ENCODE assay signal across 11 mouse cellular contexts in genomic region chr17:25825311-25825710, GRCm38 (mm10). TPM values are rescaled to one million over a fixed set of nuclear protein-coding genes. Genes with fewer than 3 reads are reported as not detected.
DNase-seq lines count a peak whose midpoint lies in the region; ATAC-seq and TF ChIP-seq lines count a peak whose summit lies in the region.
"Had no signal": no experiment of that assay in that cellular context is flagged by ENCODE, and none has a peak within 500 bp of the region (broad histone marks: within the 10 kb centered on the region; RNA-seq: fewer than 3 reads in every experiment).

No protein-coding gene starts in this region.

- TF ChIP-seq CTCF in hindbrain, postnatal 0 days (IDR thresholded peaks at IDR 0.05; ENCODE audit: low read depth): no peak
- TF ChIP-seq CTCF in CH12.LX (conservative IDR thresholded peaks at IDR 0.05 in 1 of 2, IDR thresholded peaks at IDR 0.05 in 1 of 2; ENCODE audit: low read depth in 2 of 2, low read length in 2 of 2) (no peak), G1E (IDR thresholded peaks at IDR 0.05; ENCODE audit: low read depth, low read length) (no peak)

- dilution Hi-C loops in CH12.LX (cut with MboI; ENCODE audit: extremely low pct_ligation_motif_present, extremely low pct_unique_long_range_greater_than_20kb, low sequenced_read_pairs): no loop called here

- 89% methylated on average over 6 of the region's 6 CpGs for WGBS in hindbrain, embryonic 12.5 days
- WGBS in hindbrain, postnatal 0 days: 88% methylated on average over 6 of the region's 6 CpGs
- WGBS in limb, embryonic 13.5 days: 88% methylated on average over 6 of the region's 6 CpGs

- H3K4me3 ChIP-seq in hindbrain, embryonic 12.5 days: no peak overlapping the region
- no peak overlapping the region for H3K4me3 ChIP-seq in hindbrain, postnatal 0 days (ENCODE audit: low read length)
- peak overlapping the region in 1 of 3 experiments; percentile 10 for H3K4me3 ChIP-seq in CH12.LX (replicated peaks in 1 of 3; ENCODE audit: low read depth in 2 of 3, low read length in 2 of 3, poor library complexity in 1 of 3)
- H3K4me3 ChIP-seq in G1E (ENCODE audit: low read depth, low read length): peak overlapping the region; percentile 78; the same call in 1 of the 2 replicates
- H3K4me3 ChIP-seq in limb, embryonic 13.5 days: no peak overlapping the region

- H3K9ac ChIP-seq in hindbrain, embryonic 12.5 days: no peak overlapping the region
- H3K9ac ChIP-seq in hindbrain, postnatal 0 days (replicated peaks; ENCODE audit: low read length): no peak overlapping the region
- no peak overlapping the region for H3K9ac ChIP-seq in CH12.LX (ENCODE audit: insufficient read depth, low read depth)
- H3K9ac ChIP-seq in limb, embryonic 13.5 days: no peak overlapping the region
- H3K9ac ChIP-seq: embryonic facial prominence, embryonic 15.5 days had no signal

- no peak for TF ChIP-seq POLR2A in CH12.LX (IDR thresholded peaks at IDR 0.05; ENCODE audit: low read depth, low read length)

- H3K36me3 ChIP-seq in hindbrain, embryonic 12.5 days: peaks cover 37% of the 10 kb centered on the region
- H3K36me3 ChIP-seq in hindbrain, postnatal 0 days (ENCODE audit: insufficient read depth, low read length): peaks cover 14% of the 10 kb centered on the region; the same call in 1 of the 2 replicates
- H3K36me3 ChIP-seq in CH12.LX (replicated peaks in 1 of 2; ENCODE audit: control insufficient read depth in 1 of 2, insufficient read depth in 1 of 2, low read length in 1 of 2) (peaks cover 36 to 53% of the 10 kb centered on the region in 2 experiments), G1E (replicated peaks) (peaks cover 63% of the 10 kb centered on the region)
- peaks cover 29% of the 10 kb centered on the region for H3K36me3 ChIP-seq in limb, embryonic 13.5 days

- H3K4me2 ChIP-seq in hindbrain, embryonic 12.5 days (replicated peaks): peak overlapping the region; percentile 74; the same call in 1 of the 2 replicates
- H3K4me2 ChIP-seq in hindbrain, postnatal 0 days (ENCODE audit: low read depth, low read length): no peak overlapping the region
- peak overlapping the region; percentile 85; the same call in 1 of the 2 replicates for H3K4me2 ChIP-seq in CH12.LX (ENCODE audit: insufficient read depth, low read depth, poor library complexity, severe bottlenecking)
- H3K4me2 ChIP-seq in limb, embryonic 13.5 days (replicated peaks): peak overlapping the region; percentile 97

- TF ChIP-seq EP300 in CH12.LX (IDR thresholded peaks at IDR 0.05; ENCODE audit: low read length): no peak

- no peaks in the 10 kb centered on the region for H3K79me2 ChIP-seq in CH12.LX (replicated peaks; ENCODE audit: control insufficient read depth, extremely low read depth, insufficient read depth, poor library complexity, severe bottlenecking)

- ATAC-seq in hindbrain, embryonic 12.5 days (ENCODE audit: low FRiP score): no peak
- no peak for ATAC-seq in hindbrain, postnatal 0 days
- no peak for ATAC-seq in G1E (ENCODE audit: extremely low read depth, insufficient number of reproducible peaks, low FRiP score, poor library complexity, severe bottlenecking)
- ATAC-seq in limb, embryonic 13.5 days (ENCODE audit: low FRiP score, low read depth): no peak

- H3K9me3 ChIP-seq in hindbrain, embryonic 12.5 days (replicated peaks): no peaks in the 10 kb centered on the region
- no peaks in the 10 kb centered on the region for H3K9me3 ChIP-seq in hindbrain, postnatal 0 days (ENCODE audit: low read length)
- H3K9me3 ChIP-seq in CH12.LX (replicated peaks; ENCODE audit: low read length): no peaks in the 10 kb centered on the region
- H3K9me3 ChIP-seq in G1E (replicated peaks): no peaks in the 10 kb centered on the region
- no peaks in the 10 kb centered on the region for H3K9me3 ChIP-seq in limb, embryonic 13.5 days
- H3K9me3 ChIP-seq: embryonic facial prominence, embryonic 15.5 days had no signal

- peaks cover 6% of the 10 kb centered on the region for H3K27me3 ChIP-seq in hindbrain, embryonic 12.5 days
- no peaks in the 10 kb centered on the region for H3K27me3 ChIP-seq in hindbrain, postnatal 0 days (ENCODE audit: insufficient read depth, low read length)
- H3K27me3 ChIP-seq in CH12.LX (replicated peaks): peaks cover 21% of the 10 kb centered on the region
- H3K27me3 ChIP-seq in G1E (ENCODE audit: insufficient read depth, low read length): peaks cover 5% of the 10 kb centered on the region
- peaks cover 22% of the 10 kb centered on the region for H3K27me3 ChIP-seq in limb, embryonic 13.5 days

- TF ChIP-seq RAD21 in CH12.LX (IDR thresholded peaks at IDR 0.05; ENCODE audit: low read depth, low read length): no peak

- no peak overlapping the region for H3K27ac ChIP-seq in hindbrain, embryonic 12.5 days
- no peak overlapping the region for H3K27ac ChIP-seq in hindbrain, postnatal 0 days
- no peak overlapping the region for H3K27ac ChIP-seq in CH12.LX (ENCODE audit: insufficient read depth, low read depth)
- no peak overlapping the region for H3K27ac ChIP-seq in limb, embryonic 13.5 days
- H3K27ac ChIP-seq: embryonic facial prominence, embryonic 15.5 days had no signal

- H3K4me1 ChIP-seq in hindbrain, embryonic 12.5 days: peaks cover 58% of the 10 kb centered on the region
- peaks cover 29% of the 10 kb centered on the region for H3K4me1 ChIP-seq in hindbrain, postnatal 0 days (ENCODE audit: insufficient read depth, low read length)
- peaks cover 19 to 43% of the 10 kb centered on the region in 2 experiments for H3K4me1 ChIP-seq in CH12.LX (ENCODE audit: control insufficient read depth in 1 of 2, insufficient read depth in 2 of 2)
- H3K4me1 ChIP-seq in G1E (ENCODE audit: insufficient read depth, low read depth, low read length): peaks cover 69% of the 10 kb centered on the region
- H3K4me1 ChIP-seq in limb, embryonic 13.5 days: peaks cover 48% of the 10 kb centered on the region

- DNase-seq in hindbrain, postnatal 0 days (ENCODE audit: low spot score): no peak
- DNase-seq in CH12.LX (ENCODE audit: extremely low read depth): no peak
- DNase-seq in G1E (ENCODE audit: low spot score): no peak
- DNase-seq in urinary bladder, adult 18-20 months (ENCODE audit: low spot score in 2 of 2): no peak
- no peak for DNase-seq in thymus, postnatal 25 days
- DNase-seq: kidney, postnatal 14 days; right cerebral cortex, adult 18-20 months; thymus, postnatal 36 days had no signal

- in situ Hi-C loops in CH12.LX (cut with MboI; ENCODE audit: low pct_ligation_motif_present, low pct_unique_long_range_greater_than_20kb, low sequenced_read_pairs): no loop called here

RNA-seq across cellular contexts. Expression of gene Wdr24, which starts 1.9 kb away (rescaled TPM):
- polyA plus RNA-seq in hindbrain, embryonic 12.5 days (2016; fragmentation: Nextera tagmentation; extraction: Ambion mirVana): 25.9 and 27.0 TPM in 2 replicates
- total RNA-seq in hindbrain, postnatal 0 days (2014; rRNA removed): 31.3 and 39.7 TPM in 2 replicates
- polyA plus RNA-seq in hindbrain, postnatal 0 days (2015; fragmentation: Nextera tagmentation; extraction: Ambion mirVana): 21.0 and 22.6 TPM in 2 replicates
- total RNA-seq in CH12.LX (2012; rRNA removed): 27.2 and 28.6 TPM in 2 replicates
- 17.3 and 20.9 TPM in 2 replicates for total RNA-seq in CH12.LX (2014; rRNA removed)
- 16.9 and 20.4 TPM in 2 replicates for polyA plus RNA-seq in CH12.LX (2012; ENCODE audit: insufficient read length, low read depth)
- 13.8 and 13.9 TPM in 2 replicates for total RNA-seq in G1E (2014; fragmentation: Nextera tagmentation)
- total RNA-seq in G1E (2017): 23.5 and 25.8 TPM in 2 replicates
- polyA plus RNA-seq in G1E (2012): 4.8 and 8.6 TPM in 2 replicates
- 25.2 and 27.7 TPM in 2 replicates for polyA plus RNA-seq in limb, embryonic 13.5 days (2015; fragmentation: Nextera tagmentation; extraction: Ambion mirVana)

RNA-seq across cellular contexts. Expression of gene Jmjd8, which starts 3.4 kb away (rescaled TPM):
- 64.0 and 64.7 TPM in 2 replicates for polyA plus RNA-seq in hindbrain, embryonic 12.5 days (2016; fragmentation: Nextera tagmentation; extraction: Ambion mirVana)
- 57.0 and 61.0 TPM in 2 replicates for total RNA-seq in hindbrain, postnatal 0 days (2014; rRNA removed)
- polyA plus RNA-seq in hindbrain, postnatal 0 days (2015; fragmentation: Nextera tagmentation; extraction: Ambion mirVana): 38.6 and 41.3 TPM in 2 replicates
- total RNA-seq in CH12.LX (2012; rRNA removed) (7.7 and 9.3 TPM in 2 replicates), CH12.LX (2014; rRNA removed) (4.8 and 6.1 TPM in 2 replicates), G1E (2014; fragmentation: Nextera tagmentation) (0.90 and 1.9 TPM in 2 replicates), G1E (2017) (1.9 and 2.0 TPM in 2 replicates)
- polyA plus RNA-seq in CH12.LX (2012; ENCODE audit: insufficient read length, low read depth) (8.3 and 8.5 TPM in 2 replicates), G1E (2012) (0.08 and 0.11 TPM in 2 replicates)
- polyA plus RNA-seq in limb, embryonic 13.5 days (2015; fragmentation: Nextera tagmentation; extraction: Ambion mirVana): 57.9 and 60.7 TPM in 2 replicates

RNA-seq across cellular contexts. Expression of gene Stub1, which starts 7.9 kb away (rescaled TPM):
- 271 and 291 TPM in 2 replicates for polyA plus RNA-seq in hindbrain, embryonic 12.5 days (2016; fragmentation: Nextera tagmentation; extraction: Ambion mirVana)
- total RNA-seq in hindbrain, postnatal 0 days (2014; rRNA removed): 271 and 273 TPM in 2 replicates
- polyA plus RNA-seq in hindbrain, postnatal 0 days (2015; fragmentation: Nextera tagmentation; extraction: Ambion mirVana): 369 and 370 TPM in 2 replicates
- total RNA-seq in CH12.LX (2012; rRNA removed) (98.3 and 107 TPM in 2 replicates), CH12.LX (2014; rRNA removed) (60.4 and 62.9 TPM in 2 replicates), G1E (2014; fragmentation: Nextera tagmentation) (29.1 and 30.1 TPM in 2 replicates), G1E (2017) (90.8 and 97.3 TPM in 2 replicates)
- polyA plus RNA-seq in CH12.LX (2012; ENCODE audit: insufficient read length, low read depth) (84.8 and 87.1 TPM in 2 replicates), G1E (2012) (70.9 and 81.7 TPM in 2 replicates)
- 359 and 366 TPM in 2 replicates for polyA plus RNA-seq in limb, embryonic 13.5 days (2015; fragmentation: Nextera tagmentation; extraction: Ambion mirVana)

RNA-seq across cellular contexts. Expression of gene Rhbdl1, which starts 11.8 kb away (rescaled TPM):
- polyA plus RNA-seq in hindbrain, embryonic 12.5 days (2016; fragmentation: Nextera tagmentation; extraction: Ambion mirVana): 6.1 and 7.5 TPM in 2 replicates
- 122 and 135 TPM in 2 replicates for total RNA-seq in hindbrain, postnatal 0 days (2014; rRNA removed)
- 78.6 and 80.0 TPM in 2 replicates for polyA plus RNA-seq in hindbrain, postnatal 0 days (2015; fragmentation: Nextera tagmentation; extraction: Ambion mirVana)
- total RNA-seq in CH12.LX (2012; rRNA removed) (1.9 and 2.4 TPM in 2 replicates), CH12.LX (2014; rRNA removed) (not detected in 2 replicates), G1E (2014; fragmentation: Nextera tagmentation) (4.8 and 5.5 TPM in 2 replicates), G1E (2017) (0.87 and 1.4 TPM in 2 replicates)
- polyA plus RNA-seq in CH12.LX (2012; ENCODE audit: insufficient read length, low read depth) (2.8 and 4.6 TPM in 2 replicates), G1E (2012) (2.7 and 3.1 TPM in 2 replicates)
- 1.4 and 1.6 TPM in 2 replicates for polyA plus RNA-seq in limb, embryonic 13.5 days (2015; fragmentation: Nextera tagmentation; extraction: Ambion mirVana)

RNA-seq across cellular contexts. Expression of gene Gm20683, which starts 16.3 kb away (rescaled TPM):
- 3.9 TPM in 2 replicates for polyA plus RNA-seq in hindbrain, embryonic 12.5 days (2016; fragmentation: Nextera tagmentation; extraction: Ambion mirVana)
- total RNA-seq in hindbrain, postnatal 0 days (2014; rRNA removed): 22.8 and 40.0 TPM in 2 replicates
- 12.6 and 12.9 TPM in 2 replicates for polyA plus RNA-seq in hindbrain, postnatal 0 days (2015; fragmentation: Nextera tagmentation; extraction: Ambion mirVana)
- total RNA-seq in CH12.LX (2012; rRNA removed) (3.1 and 3.8 TPM in 2 replicates), CH12.LX (2014; rRNA removed) (0.96 and 1.3 TPM in 2 replicates), G1E (2014; fragmentation: Nextera tagmentation) (1.1 and 2.9 TPM in 2 replicates), G1E (2017) (3.0 and 3.1 TPM in 2 replicates)
- polyA plus RNA-seq in CH12.LX (2012; ENCODE audit: insufficient read length, low read depth) (1.4 and 4.8 TPM in 2 replicates), G1E (2012) (9.7 and 12.4 TPM in 2 replicates)
- 1.5 and 1.9 TPM in 2 replicates for polyA plus RNA-seq in limb, embryonic 13.5 days (2015; fragmentation: Nextera tagmentation; extraction: Ambion mirVana)
